Mouse (Mus musculus) midbrain, postnatal 0 days (tissue): ENCODE results near the gene Ier3. TPM values are rescaled to one million over a fixed set of nuclear protein-coding genes. Genes with fewer than 3 reads are reported as not detected.

Source experiments
- ATAC-seq: fragments of 200-750 bp; cut with Nextera tagmentation; 2 replicates; pipeline ENCODE4 v1.8.0; 2017; ENCODE audit warnings: moderate number of reproducible peaks, mild to moderate bottlenecking, moderate TSS enrichment, moderate library complexity; ENCODE audit not compliant: low FRiP score
- DNase-seq: peaks from one replicate; pipeline ENCODE4 v3.0.0-alpha.2; 2015; ENCODE audit warnings: low spot score
- H3K27ac ChIP-seq: fragments of 300-500 bp; sonication (generic); 2 replicates; pipeline ENCODE4 v1.5.1; 2014; ENCODE audit warnings: low read depth, mild to moderate bottlenecking, low read length, mixed read lengths
- H3K27me3 ChIP-seq: fragments of 300-500 bp; sonication (generic); 2 replicates; pipeline ENCODE4 v1.6.1; 2014; ENCODE audit warnings: low read length, control low read depth, mixed read lengths; ENCODE audit not compliant: insufficient read depth
- H3K36me3 ChIP-seq: fragments of 300-500 bp; sonication (generic); 2 replicates; pipeline ENCODE4 v1.6.1; 2014; ENCODE audit warnings: low read length, control low read depth, mixed read lengths; ENCODE audit not compliant: insufficient read depth
- H3K4me1 ChIP-seq: fragments of 300-500 bp; sonication (generic); 2 replicates; pipeline ENCODE4 v1.6.1; 2014; ENCODE audit warnings: mild to moderate bottlenecking, control low read depth, antibody characterized with exemption, low read length, mixed read lengths; ENCODE audit not compliant: insufficient read depth
- H3K4me2 ChIP-seq: fragments of 300-500 bp; sonication (generic); 2 replicates; pipeline ENCODE4 v1.6.1; 2014; ENCODE audit warnings: low read depth, mild to moderate bottlenecking, low read length, mixed read lengths; ENCODE audit not compliant: poor library complexity, severe bottlenecking
- H3K4me3 ChIP-seq: fragments of 300-500 bp; sonication (generic); 2 replicates; pipeline ENCODE4 v1.5.1; 2014; ENCODE audit warnings: low read depth, mild to moderate bottlenecking, low read length, moderate library complexity
- H3K9ac ChIP-seq: fragments of 300-500 bp; sonication (generic); replicated peaks from 2 replicates; pipeline ENCODE4 v1.6.1; 2014; ENCODE audit warnings: mild to moderate bottlenecking, low read length, moderate library complexity, mixed read lengths; ENCODE audit not compliant: poor library complexity, severe bottlenecking
- H3K9me3 ChIP-seq: fragments of 300-500 bp; sonication (generic); 2 replicates; pipeline ENCODE4 v1.6.1; 2016; ENCODE audit warnings: low read length, control low read depth
- CTCF ChIP-seq: IDR thresholded peaks from 2 replicates; pipeline ENCODE4 v1.5.1; 2016; ENCODE audit warnings: antibody characterized with exemption, mild to moderate bottlenecking
- WGBS: fragments of 180-500 bp; shearing (Covaris S2); extraction: QIAGEN DNeasy Blood & Tissue Kit; methylation state at CpG from one replicate; pipeline ENCODE4 v1.1.7; 2014; 5-methylcytosine and 5-hydroxymethylcytosine counted together
- polyA plus RNA-seq: library from polyadenylated mRNA; unstranded; fragments of >200 nt; fragmentation: Nextera tagmentation; extraction: Ambion mirVana; gene quantifications from 2 replicates; pipeline ENCODE4 v1.2.1, GENCODE M21; 2015
- total RNA-seq: library from RNA; depleted of rRNA; stranded (reverse); fragments of >200 nt; gene quantifications from 2 replicates; pipeline ENCODE4 v1.2.3, GENCODE M21; 2014

Ier3 gene
- total and polyA plus RNA-seq, 2 experiments from 2014 or later: 10.9 to 12.2 TPM

DNA sequence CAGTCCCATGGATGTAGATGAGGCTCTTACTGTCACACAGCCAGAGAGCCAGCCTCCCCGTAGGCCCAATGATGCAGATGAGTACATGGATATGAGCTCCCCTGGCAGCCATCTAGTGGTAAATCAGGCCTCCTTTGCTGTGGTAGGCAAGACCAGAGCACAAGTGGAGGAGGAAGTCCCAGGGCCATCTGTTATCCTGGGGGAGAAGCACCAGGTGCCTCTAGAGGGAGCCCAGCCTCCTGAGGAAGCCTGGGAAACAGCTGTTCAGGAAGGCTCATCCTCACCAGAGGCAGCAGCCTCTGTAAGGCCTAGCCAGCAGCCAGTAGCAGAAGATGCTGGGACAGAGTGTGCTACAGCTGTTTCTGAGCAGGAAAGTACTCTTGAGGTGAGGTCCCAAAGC, 26.6 kb downstream of the Ier3 start:
- H3K36me3 ChIP-seq: peaks cover 59% of the 10 kb centered on the region
- H3K4me1 ChIP-seq: no peaks in the 10 kb centered on the region
- H3K27me3 ChIP-seq: no peaks in the 10 kb centered on the region
- no peak overlapping the region for H3K27ac ChIP-seq
- H3K4me3 ChIP-seq: no peak overlapping the region
- 61% methylated on average over 1 of the region's 1 CpGs for WGBS
- DNase-seq (no peak), ATAC-seq (no peak)
- no peak overlapping the region for H3K9ac ChIP-seq
- TF ChIP-seq CTCF: peak; percentile 35
- H3K9me3 ChIP-seq: no peaks in the 10 kb centered on the region
- H3K4me2 ChIP-seq: no peak overlapping the region

DNA sequence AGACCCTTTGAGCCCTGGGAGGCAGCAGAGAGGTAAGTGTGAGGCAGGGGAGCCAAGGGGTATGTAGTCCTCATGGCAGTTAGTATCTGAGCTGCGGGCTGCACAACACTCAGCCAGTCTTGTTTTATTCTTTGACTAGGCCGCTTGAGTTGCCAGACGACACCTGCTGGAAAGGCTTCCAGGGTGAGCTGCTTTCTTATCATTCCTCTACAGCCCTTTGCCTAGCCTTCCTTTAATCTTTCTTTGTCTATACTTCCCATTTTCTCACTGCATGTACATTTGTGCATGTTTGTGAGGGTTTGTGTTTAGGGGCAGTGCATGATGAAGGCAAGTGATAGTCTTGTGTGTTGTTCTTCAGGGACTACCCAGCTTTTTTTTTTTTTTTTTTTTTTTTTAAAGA, 29.5 kb downstream of the Ier3 start:
- Histone ChIP-seq H3K4me2 (no peak overlapping the region), H3K4me3 (no peak overlapping the region), H3K9ac (no peak overlapping the region), H3K27ac (no peak overlapping the region), H3K36me3 (peaks cover 68% of the 10 kb centered on the region), H3K27me3 (no peaks in the 10 kb centered on the region), H3K4me1 (no peaks in the 10 kb centered on the region), H3K9me3 (no peaks in the 10 kb centered on the region)
- no peak for TF ChIP-seq CTCF
- DNase-seq (no peak), ATAC-seq (no peak)
- 87% methylated on average over 3 of the region's 3 CpGs for WGBS

DNA sequence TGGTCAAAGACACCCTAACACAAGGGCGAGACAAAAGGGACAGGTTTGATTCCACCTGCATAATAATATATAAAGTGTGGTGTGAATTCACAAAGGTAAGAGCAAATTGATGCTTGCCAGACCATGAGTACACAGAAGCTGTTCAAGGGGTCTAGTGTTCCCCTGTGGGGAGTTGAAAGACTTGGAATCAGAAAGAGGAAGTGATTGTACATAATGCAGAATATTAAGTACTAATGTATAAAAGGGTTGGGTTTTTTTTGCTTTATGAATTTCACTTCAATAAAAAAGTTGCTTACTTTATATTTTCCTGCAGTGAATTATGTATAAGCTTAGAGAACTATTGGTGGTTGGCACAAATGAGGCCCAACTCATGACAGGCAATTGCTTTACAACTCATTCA, 37.9 kb downstream of the Ier3 start:
- Histone ChIP-seq H3K4me3 (no peak overlapping the region), H3K9me3 (no peaks in the 10 kb centered on the region), H3K36me3 (peaks cover 11% of the 10 kb centered on the region; the same call in 1 of the 2 replicates), H3K9ac (no peak overlapping the region), H3K27me3 (no peaks in the 10 kb centered on the region), H3K27ac (no peak overlapping the region), H3K4me2 (no peak overlapping the region), H3K4me1 (no peaks in the 10 kb centered on the region)
- TF ChIP-seq CTCF: no peak
- ATAC-seq (no peak), DNase-seq (no peak)
- WGBS: 96% methylated on average over 1 of the region's 1 CpGs

DNA sequence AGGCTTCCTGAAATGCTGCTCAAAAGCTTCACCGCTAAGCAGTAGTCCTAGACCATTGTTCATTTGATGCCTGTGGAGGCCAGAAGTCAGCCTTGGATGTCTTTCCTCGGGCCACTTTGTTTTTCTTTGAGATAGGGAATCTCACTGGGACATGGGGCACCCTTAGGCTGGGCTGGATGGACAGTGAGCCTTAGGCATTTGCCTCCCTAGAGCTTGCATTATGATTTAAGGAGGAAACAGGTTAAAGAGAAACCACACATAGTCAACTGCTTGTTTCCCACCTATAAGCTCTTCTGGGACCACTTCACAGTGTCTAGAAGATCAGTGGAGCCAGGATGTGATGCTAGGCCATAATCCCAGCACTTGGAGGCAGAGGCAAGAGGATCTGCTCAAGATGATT, 38.4 kb downstream of the Ier3 start:
- TF ChIP-seq CTCF: no peak
- Histone ChIP-seq H3K27ac (no peak overlapping the region), H3K9me3 (no peaks in the 10 kb centered on the region), H3K36me3 (peaks cover 6% of the 10 kb centered on the region; the same call in 1 of the 2 replicates), H3K4me1 (0 out of 2 replicates have a peak, but pooled peaks cover under 1% of the 10 kb centered on the region), H3K9ac (no peak overlapping the region), H3K4me3 (no peak overlapping the region), H3K4me2 (no peak overlapping the region), H3K27me3 (no peaks in the 10 kb centered on the region)
- WGBS: 58% methylated on average over 2 of the region's 2 CpGs
- ATAC-seq (no peak), DNase-seq (no peak)

DNA sequence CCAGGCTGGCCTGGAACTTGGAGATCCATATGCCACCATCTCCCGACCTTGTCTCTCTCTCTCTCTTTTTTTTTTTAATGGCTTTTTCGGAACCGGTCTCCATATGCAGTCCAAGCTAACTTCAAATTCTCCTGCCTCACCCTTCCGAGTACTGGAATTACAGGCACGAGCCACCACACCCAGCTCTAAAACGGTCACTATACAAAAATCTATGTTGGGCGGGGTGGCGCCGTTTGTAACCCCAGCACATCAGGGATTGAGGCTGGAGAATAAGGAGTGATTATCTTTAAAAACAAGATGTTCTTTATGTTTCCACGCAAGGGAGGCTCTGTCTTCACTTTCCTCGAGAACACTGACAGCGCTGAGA, 39.3 kb downstream of the Ier3 start:
- 3% methylated on average over 12 of the region's 12 CpGs for WGBS
- no peak for TF ChIP-seq CTCF
- peak overlapping the region; percentile 62 for H3K4me2 ChIP-seq
- peak overlapping the region; percentile 89 for H3K27ac ChIP-seq
- H3K4me1 ChIP-seq: peaks cover 2% of the 10 kb centered on the region; the same call in 1 of the 2 replicates
- H3K36me3 ChIP-seq: peaks cover 4% of the 10 kb centered on the region; the same call in 1 of the 2 replicates
- H3K9ac ChIP-seq: peak overlapping the region; percentile 81; the same call in 1 of the 2 replicates
- no peak for DNase-seq
- no peaks in the 10 kb centered on the region for H3K27me3 ChIP-seq
- no peak; the same call in 1 of the 2 replicates for ATAC-seq
- peak overlapping the region; percentile 80 for H3K4me3 ChIP-seq
- H3K9me3 ChIP-seq: no peaks in the 10 kb centered on the region

DNA sequence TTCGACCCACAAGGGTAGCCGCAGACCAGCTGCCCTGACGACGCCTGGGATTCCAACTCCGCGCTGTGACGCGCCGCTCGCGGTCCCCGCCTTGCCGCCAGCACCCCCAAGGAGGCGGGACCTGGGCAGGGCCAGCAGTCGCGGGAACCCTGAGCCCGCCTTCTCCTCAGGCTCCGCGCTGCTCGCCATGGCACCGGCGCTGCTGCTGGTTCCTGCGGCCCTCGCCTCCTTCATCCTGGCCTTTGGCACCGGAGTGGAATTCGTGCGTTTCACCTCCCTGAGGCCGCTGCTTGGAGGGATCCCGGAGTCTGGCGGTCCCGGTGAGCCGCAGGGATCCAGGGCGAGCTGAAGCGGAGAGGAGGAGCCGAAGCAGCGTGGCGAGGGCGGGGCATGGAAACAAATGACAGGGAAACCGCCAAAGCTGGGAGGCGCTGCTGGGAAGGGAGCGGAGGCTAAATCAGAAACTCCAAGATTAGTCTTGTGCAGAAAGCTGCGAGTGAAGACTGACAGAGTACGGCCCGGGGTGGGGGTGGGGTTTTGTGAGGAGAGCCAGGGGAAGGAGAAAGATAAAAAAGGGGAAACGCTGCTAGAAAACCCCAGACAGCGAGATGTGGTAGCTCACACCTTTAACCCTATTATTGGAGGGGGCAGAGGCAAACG, 39.8 kb downstream of the Ier3 start, which contains the start of gene Nrm:
Gene Nrm (plus strand): TSS at position 121 of the 660 bp plus-strand sequence.
- ATAC-seq: peak; percentile 89
- peaks cover 4% of the 10 kb centered on the region; the same call in 1 of the 2 replicates for H3K36me3 ChIP-seq
- H3K27ac ChIP-seq: peak within 1 kb of the TSS; percentile 89
- under 1% methylated on average over 47 of the region's 47 CpGs for WGBS
- peak; percentile 72 for TF ChIP-seq CTCF
- peak; percentile 92 for DNase-seq
- H3K4me3 ChIP-seq: peak within 1 kb of the TSS; percentile 80
- H3K27me3 ChIP-seq: no peaks in the 10 kb centered on the region
- no peaks in the 10 kb centered on the region for H3K9me3 ChIP-seq
- peak within 1 kb of the TSS; percentile 81 for H3K9ac ChIP-seq
- H3K4me2 ChIP-seq: peak within 1 kb of the TSS; percentile 62
- peaks cover 2% of the 10 kb centered on the region; the same call in 1 of the 2 replicates for H3K4me1 ChIP-seq
